Mouse (Mus musculus) heart, adult 2 months (tissue): ENCODE data around the gene Gm17651.

Experiments
- CTCF ChIP-seq: fragments of 200-600 bp; IDR thresholded peaks from 2 replicates; pipeline ENCODE4 v1.8.1; 2022; ENCODE audit warnings: antibody characterized with exemption, mild to moderate bottlenecking, moderate library complexity
- POLR2A ChIP-seq: fragments of 200-500 bp; IDR thresholded peaks from 2 replicates; pipeline ENCODE4 v1.6.1; 2011; ENCODE audit warnings: mild to moderate bottlenecking, low read depth, low read length, control low read depth; ENCODE audit not compliant: insufficient read depth

DNA sequence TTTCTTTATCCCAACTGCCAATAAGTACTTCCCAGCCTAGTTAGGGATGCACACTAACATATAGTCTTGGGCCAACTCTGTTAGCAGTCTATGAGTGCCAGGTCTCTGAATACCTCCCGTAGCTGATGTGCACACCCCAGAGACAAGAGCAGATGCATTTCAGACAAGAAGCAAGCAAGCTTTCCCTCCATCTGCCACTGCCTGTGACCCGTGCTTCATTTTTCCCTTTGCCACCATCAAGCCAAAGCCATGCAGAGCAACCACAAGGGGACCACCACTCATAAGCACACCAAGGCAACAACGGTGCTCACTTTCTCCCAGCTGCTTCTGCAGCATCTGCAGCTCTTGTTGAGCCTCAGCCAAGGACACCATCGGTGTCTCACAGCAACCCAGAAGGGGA, 32.1 kb upstream of the Gm17651 start:
- TF ChIP-seq CTCF (no peak), POLR2A (no peak)
